Mouse (Mus musculus) heart, adult 8-10 months (tissue): ENCODE results near the gene Arhgap23. TPM values are rescaled to one million over a fixed set of nuclear protein-coding genes. Genes with fewer than 3 reads are reported as not detected.

Source experiments
- DNase-seq: peaks from one replicate; pipeline ENCODE4 v3.0.0; 2022; ENCODE audit warnings: low spot score
- total RNA-seq, 4 experiments: library from RNA; stranded (reverse); gene quantifications; 2 replicates each; pipeline ENCODE4 v1.2.4; 2022

Gene Arhgap23
- total RNA-seq, 4 experiments from 2014 or later = 13.3 to 14.9 (median 14.0) TPM

- no peak for DNase-seq
These were observed 87.0 kb downstream of the Arhgap23 start for GRCm38 (mm10) chr11:97502383-97502782.

GRCm38 (mm10) chr11:97502846-97503245 lies 87.5 kb downstream of the Arhgap23 start:
- DNase-seq = no peak

GRCm38 (mm10) chr11:97505784-97506183 lies 90.5 kb downstream of the Arhgap23 start:
- no peak for DNase-seq

- no peak for DNase-seq
These were observed 91.0 kb downstream of the Arhgap23 start for GRCm38 (mm10) chr11:97506331-97506730.

- no peak for DNase-seq
These were observed 92.9 kb downstream of the Arhgap23 start for GRCm38 (mm10) chr11:97508198-97508597.

- DNase-seq = no peak
These were observed 93.7 kb downstream of the Arhgap23 start for GRCm38 (mm10) chr11:97509058-97509457.

- no peak for DNase-seq
These were observed 94.6 kb downstream of the Arhgap23 start for GRCm38 (mm10) chr11:97509715-97510485.

- DNase-seq = peak; percentile 74
These were observed 95.8 kb downstream of the Arhgap23 start for GRCm38 (mm10) chr11:97510966-97511660.

- DNase-seq = peak; percentile 45
These were observed 96.5 kb downstream of the Arhgap23 start for GRCm38 (mm10) chr11:97511661-97512369.

- DNase-seq = no peak
These were observed 97.2 kb downstream of the Arhgap23 start for GRCm38 (mm10) chr11:97512511-97512910.

- DNase-seq = no peak
These were observed 97.7 kb downstream of the Arhgap23 start for GRCm38 (mm10) chr11:97513066-97513465.

GRCm38 (mm10) chr11:97520541-97520940 lies 105.2 kb downstream of the Arhgap23 start:
- no peak for DNase-seq

- DNase-seq = no peak
These were observed 106.6 kb downstream of the Arhgap23 start for GRCm38 (mm10) chr11:97521741-97522474.

- no peak for DNase-seq
These were observed 107.8 kb downstream of the Arhgap23 start for GRCm38 (mm10) chr11:97523107-97523506.

- no peak for DNase-seq
These were observed 108.5 kb downstream of the Arhgap23 start for GRCm38 (mm10) chr11:97523827-97524261.

- DNase-seq = no peak
These were observed 109.0 kb downstream of the Arhgap23 start for GRCm38 (mm10) chr11:97524306-97524705.

GRCm38 (mm10) chr11:97525313-97525712 lies 110.0 kb downstream of the Arhgap23 start:
- DNase-seq = no peak

GRCm38 (mm10) chr11:97528282-97528808 lies 113.0 kb downstream of the Arhgap23 start:
- no peak for DNase-seq

GRCm38 (mm10) chr11:97530069-97530468 lies 114.7 kb downstream of the Arhgap23 start:
- DNase-seq = no peak

GRCm38 (mm10) chr11:97530961-97531360 lies 115.6 kb downstream of the Arhgap23 start:
- no peak for DNase-seq
